Mouse (Mus musculus): ENCODE measurements around the gene Gm10378. TPM values are rescaled to one million over a fixed set of nuclear protein-coding genes. Genes with fewer than 3 reads are reported as not detected.
"Not testable (repeated sequence)": the region's sequence is repeated elsewhere in the genome, so short reads cannot be mapped to it uniquely, and the experiment has no call there.

The Gm10378 gene
- not detected for polyA plus RNA-seq (2012; fragmentation: generic; extraction: Trizol)
- long read RNA-seq, experiment 1 = 0 reads
- long read RNA-seq, experiment 2 = 0 reads

- not testable (repeated sequence) for H3K27me3 ChIP-seq (ENCODE audit: control insufficient read depth, insufficient read depth, insufficient read length); H3K36me3 ChIP-seq (ENCODE audit: control insufficient read depth, insufficient read depth); H3K79me2 ChIP-seq (ENCODE audit: control insufficient read depth, insufficient read depth); H3ac ChIP-seq (ENCODE audit: control insufficient read depth, insufficient read length, low read depth); H3K4me3 ChIP-seq (ENCODE audit: insufficient read depth, poor library complexity, severe bottlenecking); H3K79me3 ChIP-seq (ENCODE audit: low read depth)
Measured at GRCm38 (mm10) chr14:42655638-42656037, at the start of gene Gm10378. Gm10378 (plus strand) TSS chr14:42655938.

GRCm38 (mm10) chr14:42641817-42642216, 13.9 kb upstream of the Gm10378 start, which contains the start of gene Gm3633:
Gm3633 (minus strand) TSS chr14:42641917.
- H3K79me3 ChIP-seq (ENCODE audit: low read depth); H3ac ChIP-seq (ENCODE audit: control insufficient read depth, insufficient read length, low read depth); H3K4me3 ChIP-seq (ENCODE audit: insufficient read depth, poor library complexity, severe bottlenecking); H3K27me3 ChIP-seq (ENCODE audit: control insufficient read depth, insufficient read depth, insufficient read length); H3K79me2 ChIP-seq (ENCODE audit: control insufficient read depth, insufficient read depth); H3K36me3 ChIP-seq (ENCODE audit: control insufficient read depth, insufficient read depth): not testable (repeated sequence)

Small RNAs within 50 kb of the gene (microRNA-seq; reads per million reads assigned to microRNA genes)
- gene Gm23620 (ENCODE audit: borderline microRNAs expressed) (not detected), gene Gm25228 (ENCODE audit: borderline microRNAs expressed) (not detected)

Other genes starting within 250 kb of the Gm10378 start
- gene Gm8005, start 216.3 kb upstream of the Gm10378 start, polyA plus RNA-seq (2012; fragmentation: generic; extraction: Trizol) = not detected
- gene Gm8011, start 192.1 kb upstream of the Gm10378 start, polyA plus RNA-seq (2012; fragmentation: generic; extraction: Trizol) = not detected
- gene Gm8020, start 153.6 kb upstream of the Gm10378 start, polyA plus RNA-seq (2012; fragmentation: generic; extraction: Trizol) = not detected
- not detected for gene Gm8024, start 131.7 kb upstream of the Gm10378 start, polyA plus RNA-seq (2012; fragmentation: generic; extraction: Trizol)
- not detected for gene Gm17124, start 56.1 kb upstream of the Gm10378 start, polyA plus RNA-seq (2012; fragmentation: generic; extraction: Trizol)
- not detected for gene Gm3633, start 14.0 kb upstream of the Gm10378 start, polyA plus RNA-seq (2012; fragmentation: generic; extraction: Trizol)
- not detected for gene Gm3015, start 112.9 kb downstream of the Gm10378 start, polyA plus RNA-seq (2012; fragmentation: generic; extraction: Trizol)
- not detected for gene Gm10377, start 142.0 kb downstream of the Gm10378 start, polyA plus RNA-seq (2012; fragmentation: generic; extraction: Trizol)
- not detected for gene Gm21977, start 197.5 kb downstream of the Gm10378 start, polyA plus RNA-seq (2012; fragmentation: generic; extraction: Trizol)

All from C2C12 (cell line).